Mouse (Mus musculus): Measurements from ENCODE around the gene Trim33.

Gene Trim33

DNA sequence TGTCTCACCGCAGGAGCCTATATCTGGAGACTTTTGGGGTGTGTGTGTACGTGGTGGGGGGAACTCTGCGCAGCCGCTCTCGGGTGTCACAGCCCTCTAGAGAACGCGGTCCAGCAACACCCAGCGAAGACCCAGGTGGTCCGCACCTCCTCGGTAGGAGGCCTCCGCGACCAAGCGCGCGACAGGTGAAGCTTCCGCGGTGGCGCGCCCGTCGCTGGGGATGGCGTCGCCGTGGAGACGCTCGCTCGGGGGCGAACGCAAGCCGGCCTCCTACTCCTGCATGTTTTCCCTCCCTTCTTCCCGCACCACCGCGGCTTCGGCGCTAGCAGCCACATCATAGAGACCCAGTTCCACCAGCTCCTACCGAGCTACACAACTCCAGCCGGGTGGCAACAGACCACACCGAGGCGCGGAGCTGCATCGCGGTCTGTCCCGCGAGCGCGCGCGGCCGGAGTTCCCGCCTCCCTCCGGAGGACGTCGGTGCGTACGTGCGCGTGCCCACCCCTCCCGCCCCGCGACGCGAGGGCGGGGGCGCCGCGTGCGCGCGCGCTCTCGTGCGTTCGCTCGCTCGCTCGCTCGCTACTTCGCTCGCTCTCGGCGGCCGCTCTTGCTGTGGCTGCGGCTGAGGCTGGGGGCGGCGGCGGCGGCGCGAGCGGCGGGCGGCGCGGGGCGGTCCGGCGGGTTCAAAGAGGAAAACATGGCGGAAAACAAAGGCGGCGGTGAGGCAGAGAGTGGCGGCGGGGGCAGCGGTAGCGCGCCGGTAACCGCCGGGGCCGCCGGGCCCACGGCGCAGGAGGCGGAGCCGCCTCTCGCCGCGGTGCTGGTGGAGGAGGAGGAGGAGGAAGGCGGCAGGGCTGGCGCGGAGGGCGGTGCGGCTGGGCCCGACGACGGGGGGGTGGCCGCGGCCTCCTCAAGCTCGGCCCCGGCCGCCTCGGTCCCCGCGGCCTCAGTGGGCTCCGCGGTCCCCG lies at the start of gene Trim33:
Gene Trim33, plus strand, starts transcription at position 112 of the 968 bp plus-strand sequence.
- DNase-seq: peak; percentile 81 to 90

DNA sequence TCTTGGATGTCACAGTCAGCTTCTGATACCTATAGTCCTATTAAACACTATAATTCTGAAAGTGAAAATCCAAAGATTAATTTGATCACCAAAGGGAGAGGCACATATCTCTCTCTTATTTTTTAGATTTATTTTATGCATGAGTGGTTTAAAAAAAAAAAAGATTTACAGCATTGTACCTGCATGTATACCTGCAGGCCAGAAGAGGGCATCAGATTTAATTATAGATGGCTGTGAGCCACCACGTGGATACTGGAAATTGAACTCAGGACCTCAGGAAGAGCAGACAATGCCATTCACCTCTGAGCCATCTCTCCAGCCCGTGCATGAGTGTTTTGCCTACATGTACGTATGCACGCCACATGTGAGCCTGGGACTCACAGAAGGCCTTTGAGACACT lies 46.7 kb upstream of the Trim33 start:
- no peak for DNase-seq

DNA sequence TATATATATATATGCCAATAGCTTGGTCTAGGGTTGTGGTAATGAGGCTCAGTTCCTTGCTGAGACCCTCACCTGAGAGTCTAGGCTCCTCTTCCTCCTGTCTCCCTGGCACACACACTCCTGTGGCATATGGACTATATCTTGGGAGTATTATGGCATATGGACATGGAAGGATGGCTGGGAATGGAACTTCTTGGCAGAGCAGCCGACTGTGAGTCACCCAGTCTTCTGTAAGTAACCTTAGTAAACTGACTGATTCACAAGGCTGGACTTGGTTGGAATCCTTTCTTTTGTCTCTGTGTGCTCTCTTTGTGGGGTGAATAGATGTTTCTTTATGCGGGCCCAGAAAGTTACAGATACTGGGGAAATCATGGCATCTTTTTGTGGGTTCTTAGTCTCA lies 37.6 kb upstream of the Trim33 start:
- DNase-seq: no peak

DNA sequence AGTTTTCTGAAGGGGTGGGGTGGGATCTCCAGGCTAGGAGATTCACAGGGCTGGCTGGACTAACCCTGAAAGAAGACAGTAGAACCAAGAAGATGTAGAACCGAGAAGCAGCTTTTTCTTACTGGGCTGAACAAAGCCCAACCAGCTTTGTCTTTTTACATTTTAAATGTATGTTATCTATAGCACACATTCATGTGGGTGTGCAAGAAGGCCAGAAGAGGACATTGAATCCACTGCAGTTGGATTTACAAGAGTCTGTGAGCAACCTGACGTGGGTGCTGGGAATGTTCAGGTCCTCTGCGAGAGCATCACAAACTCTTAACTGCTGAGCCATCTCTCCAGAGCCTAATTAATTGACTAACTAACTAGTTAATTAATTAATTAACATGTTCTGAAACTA lies 36.9 kb upstream of the Trim33 start:
- DNase-seq: no peak

DNA sequence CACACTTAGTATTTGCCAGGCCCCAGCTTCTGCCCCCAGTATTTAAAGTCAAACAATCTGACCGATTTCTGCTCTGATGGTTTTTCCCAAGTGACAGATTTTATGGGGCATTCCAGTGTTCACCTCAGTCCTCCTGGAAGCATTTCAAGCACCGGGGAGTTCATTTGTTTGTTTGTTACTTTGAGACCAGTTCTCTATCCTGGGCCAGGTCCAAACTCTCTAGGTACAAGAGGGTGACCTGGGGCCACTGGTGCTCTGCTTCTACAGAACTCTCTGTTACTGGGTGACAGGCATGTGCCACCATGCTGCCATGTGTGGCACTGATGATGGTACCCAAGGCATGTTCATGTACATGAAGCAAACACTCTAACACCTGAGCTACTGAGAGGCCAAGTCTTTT lies 35.6 kb upstream of the Trim33 start:
- no peak for DNase-seq

DNA sequence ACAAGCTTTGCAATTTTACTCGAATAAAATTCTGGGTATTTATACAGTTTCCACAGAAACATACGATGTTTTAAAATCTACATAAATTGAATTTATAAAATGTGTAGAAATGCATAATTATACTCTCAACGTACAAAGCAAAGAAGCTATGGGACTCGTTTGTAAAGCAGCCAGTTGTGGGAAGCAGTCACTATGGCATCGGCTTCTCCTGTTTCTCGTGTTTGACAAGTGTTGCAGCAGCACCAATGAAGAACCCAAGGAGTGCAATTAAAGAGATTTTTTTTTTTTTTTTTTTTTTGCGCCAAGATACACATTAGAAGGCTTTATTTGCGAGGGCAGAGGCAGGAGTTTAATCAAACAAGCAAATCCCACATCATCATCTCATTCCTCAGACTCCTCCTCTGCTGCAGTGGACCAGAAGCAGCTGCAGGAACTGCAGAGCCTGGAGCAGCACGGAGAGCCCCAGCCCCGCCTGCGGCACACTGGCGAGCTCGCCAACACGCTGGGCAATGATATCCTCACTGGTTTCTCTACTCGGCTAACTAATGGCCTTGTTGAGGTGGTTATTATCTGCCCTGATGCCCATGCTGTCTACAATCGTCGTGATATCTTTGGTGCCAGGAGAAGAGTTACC lies 32.3 kb upstream of the Trim33 start:
- DNase-seq: no peak

DNA sequence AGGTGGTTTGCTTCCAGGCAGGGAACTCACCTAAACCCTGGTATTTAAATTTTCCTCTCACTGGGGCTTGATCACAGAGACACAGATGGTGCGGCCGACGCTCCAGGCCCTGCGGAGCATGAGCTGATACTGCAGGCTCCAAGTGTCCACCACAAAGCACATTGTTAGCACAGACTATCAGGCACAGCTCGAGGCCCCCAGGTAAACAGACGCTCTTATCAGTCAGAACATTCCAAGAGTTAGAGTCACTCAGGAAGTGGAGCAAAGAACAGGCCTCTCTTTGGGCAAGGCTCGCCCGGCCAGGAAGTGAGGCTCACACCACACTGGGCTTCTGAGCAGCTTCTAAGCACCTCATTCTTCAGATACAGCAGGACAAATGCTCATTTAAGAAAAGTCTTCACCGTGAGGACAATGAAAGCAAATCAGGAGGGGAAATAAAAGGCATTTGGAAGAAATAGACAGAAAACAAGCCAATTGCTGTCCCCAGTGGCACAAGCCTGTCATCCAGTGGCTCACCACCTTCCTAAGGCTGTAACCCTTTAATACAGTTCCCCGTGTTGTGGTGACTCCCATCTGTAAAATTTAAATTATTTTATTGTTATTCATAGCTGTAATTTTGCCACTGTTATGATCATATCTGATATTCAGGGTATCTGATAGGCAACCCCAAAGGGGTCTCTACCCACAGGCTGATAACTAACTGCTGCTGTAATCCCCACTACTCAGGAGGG lies 22.8 kb upstream of the Trim33 start:
- DNase-seq: no peak

DNA sequence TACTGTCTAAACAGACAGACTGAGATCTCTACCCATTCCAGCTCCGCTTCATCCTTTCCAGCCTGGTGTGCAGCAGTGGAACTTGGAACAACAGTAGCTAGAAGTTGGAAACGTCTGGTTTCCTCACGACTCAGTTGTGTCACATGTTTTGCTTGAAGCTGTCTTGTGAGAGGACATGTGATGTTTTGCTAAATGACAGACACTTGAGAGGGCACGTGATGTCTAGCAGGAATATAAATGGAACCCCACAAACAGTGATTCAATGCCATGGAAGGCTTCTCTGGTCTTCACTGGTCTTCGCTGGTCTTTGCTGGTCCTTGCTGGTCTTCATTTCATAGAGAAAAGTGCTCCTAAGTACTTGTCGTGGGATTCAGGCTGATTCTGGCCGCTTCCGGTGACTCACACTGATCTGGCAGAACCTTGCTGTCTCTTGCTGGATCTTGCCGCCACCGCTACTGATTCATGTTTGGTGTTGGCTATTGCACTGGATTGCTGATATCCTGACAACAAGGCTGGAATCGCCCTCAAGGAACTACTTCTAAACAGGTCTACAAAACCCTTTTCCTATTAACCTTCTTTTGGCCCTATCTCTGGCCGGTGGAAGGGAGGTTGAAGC lies 16.2 kb upstream of the Trim33 start:
- DNase-seq: no peak

DNA sequence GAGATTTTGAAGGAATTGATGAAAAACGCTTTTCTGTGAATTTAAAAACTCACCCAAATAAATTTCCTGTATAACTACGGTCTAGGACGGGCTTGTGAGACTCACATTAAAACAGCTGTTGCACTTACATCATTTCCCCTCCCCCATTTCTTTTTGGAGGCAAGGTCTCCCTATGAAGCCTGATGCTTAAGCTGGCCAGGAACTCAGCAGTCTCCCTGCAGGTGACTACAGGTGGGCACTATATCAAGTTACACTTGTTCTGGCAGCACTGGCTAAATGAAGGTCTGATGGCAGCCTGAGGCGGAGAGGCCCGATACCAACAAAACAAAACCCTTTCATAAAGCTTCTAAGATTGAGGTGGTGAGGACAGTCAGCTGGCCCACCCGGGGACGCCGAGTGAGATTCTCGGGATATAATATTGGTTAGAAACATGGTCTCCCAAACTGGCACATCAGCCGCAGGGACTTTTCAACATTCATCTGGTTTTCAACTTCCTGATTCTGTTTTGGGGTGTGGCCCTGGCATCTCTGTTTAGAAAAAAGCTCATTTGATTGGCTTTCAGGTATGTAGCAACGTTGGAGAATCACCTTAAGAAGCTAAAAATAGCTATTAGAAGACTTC lies 422 bp upstream of the Trim33 start:
- DNase-seq: peak in 1 of 2 experiments; percentile 46

DNA sequence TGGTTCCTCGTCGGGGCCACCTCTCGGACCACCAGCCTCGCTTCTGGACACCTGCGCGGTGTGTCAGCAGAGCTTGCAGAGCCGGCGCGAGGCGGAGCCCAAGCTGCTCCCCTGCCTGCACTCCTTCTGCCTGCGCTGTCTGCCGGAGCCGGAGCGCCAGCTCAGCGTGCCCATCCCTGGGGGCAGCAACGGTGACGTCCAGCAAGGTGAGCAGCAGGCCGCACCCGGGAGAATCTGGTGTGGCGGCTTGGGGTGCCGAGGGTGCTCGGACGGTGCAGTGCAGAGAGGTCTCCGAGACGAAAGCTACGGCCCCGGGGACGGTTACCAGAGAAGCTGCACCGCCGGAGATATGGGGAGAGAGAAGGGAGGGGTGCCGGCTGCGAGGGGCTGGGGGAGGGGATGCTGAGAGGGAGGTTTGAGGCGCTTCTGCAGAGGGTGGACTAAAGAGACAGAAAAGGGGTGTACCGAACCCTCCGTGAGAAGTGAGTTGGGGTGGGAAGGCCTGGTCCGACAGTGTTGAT lies 1.2 kb downstream of the Trim33 start:
- DNase-seq: peak; percentile 47 to 49

DNA sequence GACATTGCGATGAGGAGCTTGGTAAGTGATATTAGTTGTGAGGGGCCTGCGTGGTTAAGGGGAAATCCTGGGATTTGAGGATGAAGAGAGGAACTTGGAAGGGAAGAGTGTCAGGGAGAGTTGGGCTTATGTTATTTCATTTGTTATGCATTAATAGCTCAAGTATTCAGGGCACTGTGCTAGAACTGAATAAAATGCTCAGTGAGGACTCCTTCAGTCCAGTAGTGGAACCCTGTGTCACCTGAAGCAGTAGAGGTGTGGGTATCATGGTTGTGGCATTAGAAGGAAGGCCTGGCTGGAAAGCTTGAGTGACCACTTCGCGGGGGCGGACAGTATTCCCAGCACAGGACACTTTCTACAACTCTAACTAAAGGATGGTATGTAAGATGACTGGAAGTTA lies 1.8 kb downstream of the Trim33 start:
- DNase-seq: no peak

DNA sequence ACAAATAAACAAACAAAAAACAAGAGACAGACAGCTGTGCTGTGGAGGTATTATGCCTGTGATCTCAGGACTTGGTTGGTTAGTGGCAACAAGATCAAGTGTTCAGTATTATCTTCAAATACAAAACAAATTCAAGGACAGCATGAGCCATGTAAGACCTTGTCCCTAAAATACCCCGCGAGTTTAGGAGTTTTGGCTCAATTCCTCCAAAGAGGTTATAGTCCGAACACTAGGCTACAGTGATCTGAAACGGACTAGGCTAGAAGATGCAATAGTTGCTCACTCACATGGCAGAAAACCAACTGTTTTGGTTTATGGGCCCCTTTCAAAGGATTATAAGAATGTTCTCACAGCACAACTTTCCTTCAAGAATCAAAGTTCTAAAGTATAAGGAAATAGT lies 9.7 kb downstream of the Trim33 start:
- no peak for DNase-seq

DNA sequence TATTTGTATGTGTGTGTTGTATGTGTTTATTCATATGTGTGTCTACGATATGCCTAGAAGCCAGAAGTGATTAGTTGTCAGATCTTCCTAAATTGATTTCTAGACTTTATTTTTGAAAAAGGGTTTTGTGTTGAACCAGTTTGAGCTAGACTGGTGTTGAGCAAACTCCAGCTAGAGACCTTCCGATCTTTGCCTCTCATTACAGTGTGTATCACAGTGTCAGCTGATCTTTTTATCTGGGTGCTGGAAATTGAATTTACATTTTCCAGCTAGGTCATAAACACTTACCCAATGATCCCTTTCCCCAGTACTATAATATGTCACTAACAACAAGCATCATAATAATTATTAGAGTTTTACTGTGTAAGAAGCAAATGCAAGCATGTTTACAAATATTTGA lies 12.0 kb downstream of the Trim33 start:
- no peak for DNase-seq

DNA sequence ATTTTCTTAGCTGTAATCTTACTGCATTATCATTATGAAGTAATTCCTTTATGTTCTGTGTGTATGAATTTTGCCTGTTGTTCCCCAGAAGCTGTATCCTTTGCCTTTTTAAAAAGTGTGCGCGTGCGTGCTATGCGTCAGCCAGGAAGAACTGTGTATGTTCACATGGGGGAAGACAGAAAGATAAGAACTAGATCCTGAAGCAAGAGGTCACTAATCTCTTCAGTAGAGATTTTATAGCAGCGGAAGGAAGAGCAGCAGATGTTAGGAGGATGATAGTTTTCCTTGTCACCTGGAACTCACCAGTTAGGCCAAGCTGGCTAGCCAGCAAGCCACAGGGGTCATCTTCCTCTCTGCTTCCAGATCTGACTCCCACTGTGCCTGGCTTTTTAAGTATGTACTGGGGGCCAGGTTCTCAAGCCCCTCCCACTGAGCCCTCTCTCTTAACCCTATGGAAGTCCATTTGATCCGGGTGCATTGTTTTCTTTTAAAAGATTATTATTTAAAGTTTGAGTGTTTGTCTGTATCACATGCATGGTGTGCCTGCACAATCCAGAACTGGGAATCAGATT lies 26.4 kb downstream of the Trim33 start:
- no peak for DNase-seq

DNA sequence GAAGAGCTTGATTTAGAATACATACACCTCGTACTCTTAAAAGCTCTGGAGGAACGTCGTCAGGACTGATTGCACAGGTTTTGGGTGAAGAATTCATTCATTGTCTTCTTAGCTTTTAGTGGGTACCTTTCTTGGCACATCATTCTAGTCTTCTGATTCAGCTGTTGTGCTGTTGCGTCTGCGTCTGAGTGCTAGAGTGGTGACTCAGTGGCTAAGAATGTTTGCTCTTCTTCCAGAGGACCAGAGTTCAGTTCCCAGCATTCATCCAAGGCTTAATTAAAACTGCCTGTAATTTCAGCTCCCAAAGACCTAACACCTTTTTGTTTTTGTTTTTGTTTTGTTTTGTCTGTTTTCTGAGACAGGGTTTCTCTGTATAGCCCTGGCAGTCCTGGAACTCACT lies 30.2 kb downstream of the Trim33 start:
- no peak for DNase-seq

DNA sequence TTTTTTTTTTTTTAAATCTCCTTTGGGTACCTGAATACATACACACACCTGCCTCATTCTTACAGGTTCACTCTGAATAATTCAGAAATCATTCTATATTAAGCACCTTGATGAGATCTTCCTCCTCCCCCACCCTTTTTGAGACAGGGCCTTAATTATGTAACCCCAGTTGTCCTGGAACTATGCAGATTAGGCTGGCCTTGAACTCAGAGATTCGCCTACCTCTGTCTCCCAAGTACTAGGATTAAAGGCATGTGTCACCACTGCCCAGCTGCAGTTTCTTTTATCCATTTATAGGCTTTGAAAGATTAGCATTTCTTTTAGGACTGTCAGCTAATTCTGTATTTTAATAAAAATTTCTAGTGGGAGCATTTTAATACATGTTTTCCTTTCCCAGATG lies 30.7 kb downstream of the Trim33 start:
- no peak for DNase-seq

DNA sequence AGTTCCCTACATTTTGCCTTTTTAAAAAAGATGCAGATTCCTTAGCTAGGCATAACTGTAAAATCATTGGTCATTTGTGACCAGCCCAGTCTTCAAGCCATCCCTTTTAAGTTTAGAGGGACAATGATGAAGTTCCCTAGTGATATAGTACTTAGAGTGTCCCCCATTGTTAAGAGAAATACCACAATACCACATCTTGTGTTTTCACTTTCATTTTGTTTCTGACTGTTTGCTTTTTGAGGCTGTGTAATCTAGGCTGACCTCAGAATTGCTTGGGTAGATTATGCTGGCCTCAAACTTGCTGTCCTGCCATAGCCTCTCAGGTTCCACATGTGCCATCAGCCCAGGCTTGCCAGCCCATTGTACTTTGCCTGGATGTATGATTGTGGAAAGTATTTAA lies 35.2 kb downstream of the Trim33 start:
- DNase-seq: no peak

DNA sequence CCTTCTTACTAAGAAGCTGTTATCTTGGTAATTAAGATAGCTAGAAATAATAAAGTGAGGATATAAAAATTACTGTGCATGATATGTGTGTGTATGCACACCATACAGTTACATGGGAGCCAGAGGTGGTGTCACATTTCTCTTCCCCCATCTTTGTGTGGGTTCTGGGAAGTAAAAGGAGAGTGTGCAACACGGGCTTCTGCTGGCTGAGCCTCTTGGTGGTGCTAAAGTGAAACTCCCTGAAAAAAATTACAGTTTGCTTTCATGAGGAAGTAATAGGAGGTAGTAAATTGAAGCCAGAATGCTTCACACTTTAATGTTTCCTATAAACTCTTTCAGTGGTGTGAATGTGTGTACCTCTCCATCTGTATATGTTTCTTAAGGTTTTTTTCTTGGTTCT lies 56.3 kb downstream of the Trim33 start:
- no peak for DNase-seq

DNA sequence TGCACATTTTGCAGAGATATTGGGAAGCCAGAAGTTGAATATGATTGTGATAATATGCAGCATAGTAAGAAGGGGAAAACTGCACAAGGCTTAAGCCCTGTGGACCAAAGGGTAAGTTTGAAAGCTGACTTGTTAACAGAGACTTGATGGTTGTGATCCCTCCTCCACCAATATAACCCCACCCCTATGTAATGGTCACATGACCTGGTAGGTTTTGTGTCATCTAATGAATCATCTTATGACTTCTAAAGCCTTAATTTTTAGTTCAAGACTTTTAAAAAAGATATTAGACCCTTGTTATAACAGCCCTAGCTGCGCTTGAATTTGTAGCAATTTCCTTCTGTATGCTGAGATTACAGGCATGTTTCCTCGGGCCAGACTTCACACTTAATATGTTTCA lies 67.6 kb downstream of the Trim33 start:
- DNase-seq: no peak

DNA sequence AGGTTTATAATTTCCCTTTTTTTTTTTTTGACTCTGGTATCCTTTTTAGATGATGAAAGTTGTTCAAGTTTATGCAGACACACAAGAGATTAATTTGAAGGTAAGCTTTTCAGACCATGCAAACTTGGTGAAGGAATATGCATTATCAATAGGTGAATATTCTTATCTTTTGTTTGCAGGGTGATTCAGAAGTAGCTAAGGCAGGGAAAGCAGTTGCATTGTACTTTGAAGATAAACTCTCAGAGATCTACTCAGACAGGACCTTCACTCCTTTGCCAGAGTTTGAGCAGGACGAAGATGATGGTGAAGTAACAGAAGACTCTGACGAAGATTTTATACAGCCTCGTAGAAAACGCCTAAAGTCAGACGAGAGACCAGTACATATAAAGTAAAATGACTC lies 74.4 kb downstream of the Trim33 start:
- no peak for DNase-seq

DNA sequence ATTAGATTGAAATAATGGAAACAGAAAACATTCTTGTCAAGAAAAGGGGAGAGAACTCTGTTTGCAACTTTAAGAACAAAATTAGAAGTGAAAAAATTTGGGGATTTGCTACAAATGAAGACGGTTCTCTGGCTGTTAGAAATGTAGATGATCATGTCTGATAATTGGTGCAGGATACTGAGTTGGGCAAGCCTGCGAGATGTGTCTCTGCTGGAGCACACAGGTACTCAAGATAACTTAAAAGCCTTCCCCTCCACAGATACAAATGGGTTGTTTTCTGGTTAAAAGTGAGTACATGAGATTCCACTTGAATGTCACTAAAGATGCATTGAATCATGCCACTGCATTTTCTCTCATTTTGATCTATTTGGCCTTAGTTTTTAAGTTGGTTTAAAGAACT lies 74.9 kb downstream of the Trim33 start:
- DNase-seq: no peak

DNA sequence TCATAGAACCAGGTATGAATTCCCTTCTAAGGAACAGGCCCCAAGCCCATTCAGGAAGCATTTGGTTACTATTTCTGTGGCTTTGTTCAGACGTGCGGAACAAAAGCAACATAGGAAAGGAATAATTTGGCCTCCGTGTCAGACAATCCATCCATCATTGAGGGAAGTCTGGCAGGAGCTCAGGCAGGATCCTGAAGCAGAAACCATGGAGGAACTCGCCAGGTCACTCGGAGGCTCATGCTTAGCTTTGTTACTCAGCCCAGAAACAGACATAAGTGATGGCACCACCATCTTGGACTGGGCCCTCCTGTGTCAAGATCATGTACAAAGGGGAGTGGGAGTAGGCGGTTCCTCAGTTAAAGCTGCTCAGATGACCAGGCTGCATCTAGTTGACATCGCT lies 82.1 kb downstream of the Trim33 start:
- no peak for DNase-seq

All from spleen, adult 18-20 months (tissue).